Mouse (Mus musculus) embryo, embryonic 10 days (tissue): ENCODE data around the gene Aarsd1.
"Not testable (repeated sequence)": the region's sequence is repeated elsewhere in the genome, so short reads cannot be mapped to it uniquely, and the experiment has no call there.

Experiments used
- DNase-seq: peaks from one replicate; pipeline ENCODE4 v3.0.0-alpha.2; 2015; ENCODE audit warnings: low spot score

Aarsd1 gene

DNA sequence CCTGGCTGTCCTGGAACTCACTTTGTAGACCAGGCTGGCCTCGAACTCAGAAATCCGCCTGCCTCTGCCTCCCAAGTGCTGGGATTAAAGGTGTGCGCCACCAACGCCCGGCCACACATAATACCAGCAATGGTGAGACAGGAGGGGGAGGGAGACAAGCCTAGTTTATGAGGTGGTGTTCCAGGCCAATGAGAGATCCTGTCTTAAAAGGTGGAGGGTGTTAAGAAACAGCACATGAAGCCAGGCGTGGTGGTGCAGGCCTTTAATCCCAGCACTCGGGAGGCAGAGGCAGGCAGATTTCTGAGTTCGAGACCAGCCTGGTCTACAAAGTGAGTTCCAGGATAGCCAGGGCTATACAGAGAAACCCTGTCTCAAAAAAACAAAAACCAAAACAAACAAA is 39.2 kb downstream of the Aarsd1 start:
- not testable (repeated sequence) for DNase-seq

DNA sequence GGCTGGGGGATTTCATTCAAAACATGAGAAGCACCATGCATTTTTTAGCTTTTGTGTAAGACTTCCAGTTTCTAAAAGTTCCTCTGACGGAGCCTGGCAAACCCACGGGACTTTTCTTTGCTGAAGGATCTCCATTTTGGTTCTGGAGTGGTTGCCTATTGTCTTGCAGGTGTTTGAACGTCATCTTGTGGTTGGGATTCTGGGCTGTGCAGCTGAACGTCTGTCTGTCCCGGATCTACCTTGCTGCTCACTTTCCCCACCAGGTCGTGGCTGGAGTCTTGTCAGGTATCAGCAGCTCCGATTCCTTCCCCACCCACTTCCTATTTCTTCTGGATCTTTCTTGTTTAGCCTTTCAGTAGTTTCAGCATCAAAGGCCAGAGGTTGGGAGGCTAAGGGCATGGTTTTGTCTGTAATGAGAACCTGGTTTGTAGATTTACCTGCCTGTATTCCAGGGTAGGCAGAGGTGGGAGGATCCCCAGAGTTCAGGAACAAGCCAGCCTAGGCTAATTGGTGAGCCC is 42.9 kb downstream of the Aarsd1 start:
- no peak for DNase-seq

DNA sequence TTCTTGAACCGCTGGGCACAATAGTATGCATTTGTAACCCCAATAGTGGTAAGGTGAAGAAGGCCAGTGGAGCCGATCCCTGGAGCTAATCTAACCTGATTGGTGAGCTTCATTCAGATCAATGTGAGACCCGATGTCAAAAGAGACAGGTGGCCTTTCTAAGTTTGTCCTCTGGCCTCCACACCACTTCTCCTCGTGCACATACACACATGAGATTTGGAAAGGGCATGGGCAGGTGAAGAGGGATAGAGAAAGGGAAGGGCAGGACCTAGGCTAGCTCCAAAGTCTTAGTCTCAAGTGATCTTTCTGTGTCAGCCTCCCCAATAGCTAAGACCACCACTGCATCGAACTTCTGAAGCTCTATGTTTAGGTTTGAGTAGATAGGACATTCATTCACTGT is 47.3 kb downstream of the Aarsd1 start:
- DNase-seq: no peak

DNA sequence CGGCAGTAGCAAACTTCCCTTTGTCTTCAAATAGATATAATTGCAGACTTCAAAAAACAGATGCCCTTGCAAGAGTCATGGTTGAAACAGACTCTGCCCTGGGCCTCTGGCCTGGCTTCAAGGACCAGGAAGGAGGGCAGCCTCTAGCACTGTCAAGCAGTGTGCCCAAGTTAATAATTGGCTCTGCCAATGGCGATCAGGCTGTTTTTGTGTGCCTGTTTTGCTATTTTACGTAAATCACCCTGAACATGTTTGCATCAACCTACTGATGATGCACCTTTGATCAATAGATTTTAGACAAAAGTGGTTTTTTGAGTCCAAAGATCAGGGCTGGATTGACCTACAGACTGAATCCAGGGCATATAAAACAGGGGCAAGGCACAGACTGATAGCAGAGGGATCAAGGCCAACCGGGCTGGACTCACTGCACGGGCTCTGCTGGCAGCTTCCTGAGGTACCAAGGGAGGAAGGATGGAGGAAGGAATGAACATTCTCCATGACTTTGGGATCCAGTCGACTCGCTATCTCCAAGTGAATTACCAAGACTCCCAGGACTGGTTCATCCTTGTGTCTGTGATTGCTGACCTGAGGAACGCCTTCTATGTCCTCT is 50.0 kb downstream of the Aarsd1 start, which contains the start of gene G6pc:
TSS of gene G6pc (plus strand) at position 236 of the 610 bp plus-strand sequence.
- DNase-seq: no peak

DNA sequence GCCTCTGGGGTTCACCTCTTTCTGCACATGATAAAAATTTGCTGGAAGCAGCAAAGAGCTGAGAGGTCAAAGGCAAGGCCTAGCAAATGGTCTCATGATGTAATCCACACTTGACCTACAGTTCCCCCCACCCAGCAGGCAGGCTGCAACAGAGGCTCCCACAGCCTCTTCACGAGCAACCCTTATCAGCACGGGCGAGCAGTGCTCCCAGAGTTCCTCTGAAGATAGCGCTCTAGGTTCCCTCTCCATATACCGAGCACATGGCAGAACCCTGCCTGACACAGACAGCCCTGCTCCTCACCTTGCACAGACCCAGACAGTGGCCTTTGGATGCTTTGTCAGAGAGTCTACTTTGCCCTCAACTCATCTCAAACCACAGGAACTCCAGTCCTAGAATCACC is 52.9 kb downstream of the Aarsd1 start:
- DNase-seq: no peak

DNA sequence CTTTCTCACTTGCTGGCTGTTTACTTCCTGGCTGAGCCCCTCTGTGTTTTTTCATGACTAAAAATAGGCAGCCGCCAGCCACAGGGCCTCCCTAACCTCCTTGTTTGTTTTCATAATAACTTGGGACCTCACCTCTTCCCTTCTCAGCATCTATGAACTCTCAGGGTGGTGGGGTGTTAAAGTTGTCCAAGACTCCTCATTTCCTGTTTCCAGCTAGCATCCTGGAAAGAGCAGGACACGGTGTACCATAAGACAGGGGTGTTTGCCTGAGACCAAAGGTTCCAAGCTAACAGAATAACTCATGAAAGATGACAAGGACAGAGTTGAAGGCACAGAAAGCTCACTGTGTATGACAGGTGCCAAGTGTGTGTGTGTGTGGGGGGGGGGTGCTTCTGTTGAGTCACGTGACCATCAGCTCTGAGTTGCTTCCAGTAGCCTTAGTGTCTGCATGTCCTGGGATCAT is 56.7 kb downstream of the Aarsd1 start:
- DNase-seq: no peak

DNA sequence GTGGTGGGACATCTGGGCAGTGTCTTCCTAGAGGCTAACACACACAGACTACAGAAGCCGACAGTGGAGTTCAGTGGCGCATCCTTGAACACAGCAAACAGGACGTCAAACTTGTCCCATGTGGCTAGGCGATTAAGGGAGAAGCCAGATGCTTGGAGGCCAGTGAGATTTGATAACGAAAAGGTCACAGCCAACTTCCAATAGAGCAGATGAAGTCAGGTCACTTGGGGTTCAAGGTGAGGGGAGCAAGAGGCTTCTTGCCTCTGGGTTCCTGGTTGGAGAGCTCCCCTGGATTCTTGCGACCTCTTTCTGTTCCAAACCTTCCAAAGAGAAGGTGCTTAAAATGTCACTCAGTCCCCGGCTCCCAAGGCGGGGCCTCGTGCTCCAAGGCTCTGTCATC is 57.6 kb downstream of the Aarsd1 start:
- no peak for DNase-seq

DNA sequence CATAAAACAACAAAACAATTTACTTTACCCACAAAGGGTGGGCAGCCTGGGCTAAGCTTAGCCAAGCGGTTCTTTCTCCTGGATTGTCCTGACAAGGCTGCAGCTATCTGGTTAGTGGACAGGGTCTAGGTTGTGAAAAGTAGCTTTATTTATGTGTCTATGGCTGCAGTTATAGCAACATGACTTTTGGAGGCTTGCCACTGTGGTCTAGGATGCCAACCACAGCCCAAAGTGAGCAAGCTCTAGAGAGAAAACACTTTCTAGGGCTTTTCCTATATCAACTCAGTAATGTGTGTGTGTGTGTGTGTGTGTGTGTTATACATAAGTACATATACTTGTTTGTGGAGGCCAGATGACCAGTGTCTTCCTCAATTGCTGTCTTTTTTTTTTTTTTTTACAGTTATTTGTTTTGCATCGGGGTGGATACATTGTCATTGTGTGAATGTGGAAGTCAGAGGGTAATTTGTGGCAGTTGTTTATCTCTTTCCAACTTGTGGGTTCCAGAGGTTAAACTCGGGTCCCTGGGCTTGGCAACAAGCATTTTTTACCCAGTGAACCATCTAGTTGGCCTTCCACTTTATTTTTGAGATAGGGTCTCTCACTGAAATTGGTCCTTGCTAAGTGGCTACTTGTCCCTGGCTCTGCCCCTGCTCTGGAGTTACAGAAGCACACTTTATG is 59.8 kb downstream of the Aarsd1 start:
- DNase-seq: no peak
